Mouse (Mus musculus): ENCODE data around the gene Inka1. TPM values are rescaled to one million over a fixed set of nuclear protein-coding genes. Genes with fewer than 3 reads are reported as not detected.
A peak's percentile ranks its signal among the peaks of the same experiment; 100 is the strongest.
"Not testable (repeated sequence)": the region's sequence is repeated elsewhere in the genome, so short reads cannot be mapped to it uniquely, and the experiment has no call there.

The Inka1 gene
- polyA plus RNA-seq (2014; fragmentation: Nextera tagmentation; extraction: Ambion mirVana), result 22.8 and 26.5 TPM in 2 replicates

- Histone ChIP-seq H3K36me3 (ENCODE audit: control insufficient read depth, insufficient read depth, low read length) (no peaks in the 10 kb centered on the region), H3K9me3 (ENCODE audit: control insufficient read depth, low read length) (no peaks in the 10 kb centered on the region), H3K4me1 (replicated peaks; ENCODE audit: control insufficient read depth, insufficient read depth, low read length) (peaks cover 14% of the 10 kb centered on the region; the same call in 1 of the 2 replicates), H3K27ac (ENCODE audit: low read depth, low read length) (peak within 1 kb of the TSS; percentile 41), H3K4me3 (ENCODE audit: low read depth, low read length) (peak within 1 kb of the TSS; percentile 53), H3K27me3 (ENCODE audit: control insufficient read depth, insufficient read depth, low read length) (peaks cover 15% of the 10 kb centered on the region), H3K9ac (ENCODE audit: low read length) (peak within 1 kb of the TSS; percentile 55), H3K4me2 (ENCODE audit: low read depth, low read length, severe bottlenecking) (peak within 1 kb of the TSS; percentile 84)
- DNase-seq (ENCODE audit: low spot score) (peak; percentile 92), ATAC-seq (replicated peaks; ENCODE audit: low FRiP score) (peak; percentile 83)
- WGBS, result under 1% methylated on average over 58 of the region's 58 CpGs
These were observed at the start of gene Inka1 for GRCm38 (mm10) chr9:107985131-107986119. Gene Inka1, minus strand, starts transcription at chr9:107985879.

GRCm38 (mm10) chr9:108032126-108032525, 46.4 kb upstream of the Inka1 start:
- 95% methylated on average over 5 of the region's 5 CpGs for WGBS
- no peak overlapping the region for H3K9ac ChIP-seq (ENCODE audit: low read length)
- H3K4me1 ChIP-seq (replicated peaks; ENCODE audit: control insufficient read depth, insufficient read depth, low read length), result no peaks in the 10 kb centered on the region
- H3K36me3 ChIP-seq (ENCODE audit: control insufficient read depth, insufficient read depth, low read length), result peaks cover 8% of the 10 kb centered on the region; the same call in 1 of the 2 replicates
- H3K9me3 ChIP-seq (ENCODE audit: control insufficient read depth, low read length), result no peaks in the 10 kb centered on the region
- H3K4me3 ChIP-seq (ENCODE audit: low read depth, low read length), result no peak overlapping the region
- no peaks in the 10 kb centered on the region for H3K27me3 ChIP-seq (ENCODE audit: control insufficient read depth, insufficient read depth, low read length)
- H3K27ac ChIP-seq (ENCODE audit: low read depth, low read length), result no peak overlapping the region
- no peak overlapping the region for H3K4me2 ChIP-seq (ENCODE audit: low read depth, low read length, severe bottlenecking)
- ATAC-seq (replicated peaks; ENCODE audit: low FRiP score), result no peak
- no peak for DNase-seq (ENCODE audit: low spot score)

DNA sequence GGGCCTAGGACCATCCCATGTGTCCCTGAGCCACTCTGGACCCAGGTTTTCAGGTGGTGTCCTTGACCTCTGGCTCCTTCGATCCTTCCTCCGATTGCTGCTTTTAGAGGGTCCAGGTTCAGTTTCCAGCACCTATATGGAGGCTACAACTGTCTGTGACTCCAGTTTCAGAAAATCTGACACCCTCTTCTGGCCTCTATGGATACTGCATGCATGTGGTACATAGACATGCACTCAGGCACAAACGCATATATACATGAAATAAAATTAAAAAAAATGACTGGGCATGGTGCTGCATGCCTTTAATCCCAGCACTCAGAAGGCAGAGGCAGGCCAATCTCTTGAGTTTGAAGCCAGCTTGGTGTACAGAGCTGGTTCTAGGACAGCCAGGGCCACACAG, 42.2 kb upstream of the Inka1 start:
- no peak overlapping the region for H3K27ac ChIP-seq (ENCODE audit: low read depth, low read length)
- WGBS, result over 99% methylated on average over 3 of the region's 3 CpGs
- H3K4me2 ChIP-seq (ENCODE audit: low read depth, low read length, severe bottlenecking), result no peak overlapping the region
- H3K4me3 ChIP-seq (ENCODE audit: low read depth, low read length), result no peak overlapping the region
- DNase-seq (ENCODE audit: low spot score) (no peak), ATAC-seq (replicated peaks; ENCODE audit: low FRiP score) (no peak)
- H3K4me1 ChIP-seq (replicated peaks; ENCODE audit: control insufficient read depth, insufficient read depth, low read length), result no peaks in the 10 kb centered on the region
- no peak overlapping the region for H3K9ac ChIP-seq (ENCODE audit: low read length)
- H3K9me3 ChIP-seq (ENCODE audit: control insufficient read depth, low read length), result no peaks in the 10 kb centered on the region
- no peaks in the 10 kb centered on the region for H3K27me3 ChIP-seq (ENCODE audit: control insufficient read depth, insufficient read depth, low read length)
- peaks cover 8% of the 10 kb centered on the region for H3K36me3 ChIP-seq (ENCODE audit: control insufficient read depth, insufficient read depth, low read length)

- Histone ChIP-seq H3K27me3 (ENCODE audit: control insufficient read depth, insufficient read depth, low read length) (no peaks in the 10 kb centered on the region), H3K27ac (ENCODE audit: low read depth, low read length) (no peak overlapping the region), H3K9ac (ENCODE audit: low read length) (no peak overlapping the region), H3K4me1 (replicated peaks; ENCODE audit: control insufficient read depth, insufficient read depth, low read length) (no peaks in the 10 kb centered on the region), H3K36me3 (ENCODE audit: control insufficient read depth, insufficient read depth, low read length) (peaks cover 5% of the 10 kb centered on the region), H3K4me2 (ENCODE audit: low read depth, low read length, severe bottlenecking) (no peak overlapping the region), H3K9me3 (ENCODE audit: control insufficient read depth, low read length) (no peaks in the 10 kb centered on the region), H3K4me3 (ENCODE audit: low read depth, low read length) (no peak overlapping the region)
- ATAC-seq (replicated peaks; ENCODE audit: low FRiP score), result no peak
- no peak for DNase-seq (ENCODE audit: low spot score)
- WGBS, result 93% methylated on average over 3 of the region's 3 CpGs
These were observed 40.9 kb upstream of the Inka1 start for GRCm38 (mm10) chr9:108026584-108026983.

DNA sequence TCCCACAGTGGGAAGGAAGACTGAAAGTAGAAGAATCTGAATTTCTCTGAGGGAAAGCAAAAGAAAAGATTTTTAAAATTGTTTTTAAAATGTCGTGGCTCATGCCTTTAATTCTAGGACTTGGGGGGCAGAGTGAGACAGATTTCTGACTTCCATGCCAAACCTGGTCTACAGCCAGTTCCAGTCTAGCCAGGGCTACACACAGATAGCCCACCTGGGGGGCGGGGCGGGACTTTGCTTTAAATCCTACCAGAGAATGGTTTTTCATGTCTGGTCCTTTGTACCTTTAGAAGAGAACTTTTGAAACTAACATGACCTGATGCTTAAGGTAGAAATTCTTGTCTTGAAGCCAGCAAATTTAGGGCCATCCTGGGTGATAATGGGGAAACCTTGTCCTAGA, 37.5 kb upstream of the Inka1 start:
- Histone ChIP-seq H3K9ac (ENCODE audit: low read length) (no peak overlapping the region), H3K4me3 (ENCODE audit: low read depth, low read length) (no peak overlapping the region), H3K27ac (ENCODE audit: low read depth, low read length) (no peak overlapping the region), H3K36me3 (ENCODE audit: control insufficient read depth, insufficient read depth, low read length) (peaks cover 5% of the 10 kb centered on the region), H3K9me3 (ENCODE audit: control insufficient read depth, low read length) (no peaks in the 10 kb centered on the region), H3K4me1 (replicated peaks; ENCODE audit: control insufficient read depth, insufficient read depth, low read length) (no peaks in the 10 kb centered on the region), H3K4me2 (ENCODE audit: low read depth, low read length, severe bottlenecking) (no peak overlapping the region), H3K27me3 (ENCODE audit: control insufficient read depth, insufficient read depth, low read length) (no peaks in the 10 kb centered on the region)
- ATAC-seq (replicated peaks; ENCODE audit: low FRiP score) (no peak), DNase-seq (ENCODE audit: low spot score) (no peak)
- 89% methylated on average over 3 of the region's 3 CpGs for WGBS

- H3K4me3 ChIP-seq (ENCODE audit: low read depth, low read length), result no peak overlapping the region
- 90% methylated on average over 1 of the region's 1 CpGs for WGBS
- no peak for ATAC-seq (replicated peaks; ENCODE audit: low FRiP score)
These were observed 35.1 kb upstream of the Inka1 start for GRCm38 (mm10) chr9:108020741-108021140.

DNA sequence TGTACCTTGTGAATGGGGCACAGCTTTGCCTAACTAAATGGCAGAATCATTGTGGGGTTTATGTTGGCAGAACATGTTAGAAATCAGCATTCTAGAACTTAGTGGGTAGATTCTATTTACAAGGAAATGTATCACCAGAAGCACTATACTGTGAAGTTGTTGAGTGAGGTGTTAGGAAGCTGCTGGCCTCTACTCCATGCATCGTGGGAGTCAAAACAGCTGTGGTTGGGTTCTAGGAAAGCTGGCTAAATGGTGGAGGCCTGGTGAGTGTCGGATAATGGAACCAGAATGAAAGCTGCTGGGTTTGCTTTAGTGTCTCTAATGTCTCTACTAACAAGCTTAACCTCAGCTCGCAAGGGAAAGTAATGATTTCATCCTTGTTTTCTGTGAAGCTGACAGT, 31.4 kb upstream of the Inka1 start:
- DNase-seq (ENCODE audit: low spot score), result no peak
- Histone ChIP-seq H3K27me3 (ENCODE audit: control insufficient read depth, insufficient read depth, low read length) (no peaks in the 10 kb centered on the region), H3K4me2 (ENCODE audit: low read depth, low read length, severe bottlenecking) (no peak overlapping the region), H3K36me3 (ENCODE audit: control insufficient read depth, insufficient read depth, low read length) (no peaks in the 10 kb centered on the region; the same call in 1 of the 2 replicates), H3K4me3 (ENCODE audit: low read depth, low read length) (no peak overlapping the region), H3K27ac (ENCODE audit: low read depth, low read length) (no peak overlapping the region), H3K9ac (ENCODE audit: low read length) (no peak overlapping the region), H3K4me1 (replicated peaks; ENCODE audit: control insufficient read depth, insufficient read depth, low read length) (no peaks in the 10 kb centered on the region), H3K9me3 (ENCODE audit: control insufficient read depth, low read length) (no peaks in the 10 kb centered on the region)
- 80% methylated on average over 3 of the region's 3 CpGs for WGBS
- ATAC-seq (replicated peaks; ENCODE audit: low FRiP score), result no peak

More at GRCm38 (mm10) chr9:108020741-108021140, 35.1 kb upstream of the Inka1 start:
- Histone ChIP-seq H3K4me2 (ENCODE audit: low read depth, low read length, severe bottlenecking) (no peak overlapping the region), H3K9ac (ENCODE audit: low read length) (no peak overlapping the region), H3K4me1 (replicated peaks; ENCODE audit: control insufficient read depth, insufficient read depth, low read length) (no peaks in the 10 kb centered on the region), H3K9me3 (ENCODE audit: control insufficient read depth, low read length) (no peaks in the 10 kb centered on the region), H3K27ac (ENCODE audit: low read depth, low read length) (no peak overlapping the region), H3K27me3 (ENCODE audit: control insufficient read depth, insufficient read depth, low read length) (no peaks in the 10 kb centered on the region), H3K36me3 (ENCODE audit: control insufficient read depth, insufficient read depth, low read length) (no peaks in the 10 kb centered on the region; the same call in none of the 2 replicates)
- DNase-seq (ENCODE audit: low spot score), result no peak

DNA sequence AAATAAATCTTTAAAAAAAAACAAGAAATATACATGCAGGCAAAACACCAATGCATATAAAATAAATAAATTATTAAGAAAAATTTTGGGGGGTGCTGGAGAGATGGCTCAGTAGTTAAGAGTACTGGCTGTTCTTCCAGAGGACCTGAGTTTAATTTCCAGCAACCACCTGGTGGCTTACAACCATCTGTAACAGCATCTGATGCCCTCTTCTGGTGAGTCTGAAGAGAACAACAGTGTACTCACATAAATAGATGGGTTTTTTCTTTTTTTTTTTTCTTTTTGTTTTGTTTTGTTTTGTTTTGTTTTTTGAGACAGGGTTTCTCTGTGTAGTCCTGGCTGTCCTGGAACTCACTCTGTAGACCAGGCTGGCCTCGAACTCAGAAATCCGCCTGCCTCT, 27.9 kb upstream of the Inka1 start:
- H3K27me3 ChIP-seq (ENCODE audit: control insufficient read depth, insufficient read depth, low read length); H3K36me3 ChIP-seq (ENCODE audit: control insufficient read depth, insufficient read depth, low read length): not testable (repeated sequence)
- 87% methylated on average over 2 of the region's 2 CpGs for WGBS

More for the DNA sequence above, 27.9 kb upstream of the Inka1 start:
- not testable (repeated sequence) for H3K4me2 ChIP-seq (ENCODE audit: low read depth, low read length, severe bottlenecking); H3K27ac ChIP-seq (ENCODE audit: low read depth, low read length); H3K4me1 ChIP-seq (replicated peaks; ENCODE audit: control insufficient read depth, insufficient read depth, low read length); DNase-seq (ENCODE audit: low spot score); ATAC-seq (replicated peaks; ENCODE audit: low FRiP score); H3K4me3 ChIP-seq (ENCODE audit: low read depth, low read length); H3K9me3 ChIP-seq (ENCODE audit: control insufficient read depth, low read length); H3K9ac ChIP-seq (ENCODE audit: low read length)

All from forebrain, embryonic 11.5 days (tissue).